Mouse (Mus musculus): ENCODE measurements around the gene Kcnh4. TPM values are rescaled to one million over a fixed set of nuclear protein-coding genes. Genes with fewer than 3 reads are reported as not detected.

Gene Kcnh4
- total RNA-seq, 1 experiment: 0.45 TPM

DNA sequence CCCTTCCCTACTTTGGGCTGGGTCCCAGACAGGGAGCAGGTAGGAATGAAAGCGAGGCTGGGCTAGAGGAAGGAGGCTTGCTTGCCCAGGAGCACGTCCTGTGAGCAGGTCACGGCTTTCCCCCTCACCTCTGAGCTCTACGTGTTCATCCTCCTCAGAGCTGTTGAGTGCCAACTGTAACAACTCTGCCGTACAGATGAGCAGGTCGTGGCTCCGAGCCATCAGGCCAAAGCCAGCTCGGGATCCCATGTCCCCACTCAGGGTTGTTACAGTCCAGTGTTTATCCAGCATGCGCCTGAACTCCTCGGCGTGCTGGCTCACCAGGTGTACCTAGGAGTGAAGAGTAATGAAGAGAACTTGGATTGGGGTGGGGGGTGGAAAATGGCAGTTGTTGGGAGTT lies 56.4 kb downstream of the Kcnh4 start:
- in situ Hi-C loops (cut with MboI; ENCODE audit: low sequenced_read_pairs in 2 of 2, unreplicated experiment in 2 of 2): no loop called here
- Histone ChIP-seq H3K4me1 (ENCODE audit: control insufficient read depth in 2 of 2, insufficient read depth in 2 of 2, low read length in 2 of 2, poor library complexity in 1 of 2) (peaks cover 2 to 14% of the 10 kb centered on the region in 2 experiments; a peak in 1 of 4 replicates), H3K9ac (ENCODE audit: insufficient read depth, low read depth, low read length, poor library complexity, severe bottlenecking) (no peak overlapping the region), H3K27ac (ENCODE audit: insufficient read depth, low read depth, low read length, poor library complexity, severe bottlenecking) (no peak overlapping the region), H3K4me3 (ENCODE audit: insufficient read depth in 1 of 2, low read depth in 1 of 2, low read length in 2 of 2, poor library complexity in 1 of 2, severe bottlenecking in 1 of 2) (no peak overlapping the region), H3K9me3 (ENCODE audit: control insufficient read depth, insufficient read depth, low read depth, low read length) (no peaks in the 10 kb centered on the region), H3K36me3 (ENCODE audit: control insufficient read depth, insufficient read depth, low read length, poor library complexity, severe bottlenecking) (peaks cover 37% of the 10 kb centered on the region)
- DNase-seq (ENCODE audit: low read depth, low spot score): no peak
- TF ChIP-seq ZNF384 (IDR thresholded peaks at IDR 0.05; ENCODE audit: low read depth, low read length) (no peak), MAFK (IDR thresholded peaks at IDR 0.05; ENCODE audit: insufficient read depth, low read depth, low read length) (no peak), ZC3H11A (IDR thresholded peaks at IDR 0.05; ENCODE audit: borderline replicate concordance, low read depth, low read length) (no peak), CHD2 (IDR thresholded peaks at IDR 0.05; ENCODE audit: low read depth, low read length) (no peak), HCFC1 (IDR thresholded peaks at IDR 0.05; ENCODE audit: borderline replicate concordance, insufficient read depth, low read length) (no peak)

DNA sequence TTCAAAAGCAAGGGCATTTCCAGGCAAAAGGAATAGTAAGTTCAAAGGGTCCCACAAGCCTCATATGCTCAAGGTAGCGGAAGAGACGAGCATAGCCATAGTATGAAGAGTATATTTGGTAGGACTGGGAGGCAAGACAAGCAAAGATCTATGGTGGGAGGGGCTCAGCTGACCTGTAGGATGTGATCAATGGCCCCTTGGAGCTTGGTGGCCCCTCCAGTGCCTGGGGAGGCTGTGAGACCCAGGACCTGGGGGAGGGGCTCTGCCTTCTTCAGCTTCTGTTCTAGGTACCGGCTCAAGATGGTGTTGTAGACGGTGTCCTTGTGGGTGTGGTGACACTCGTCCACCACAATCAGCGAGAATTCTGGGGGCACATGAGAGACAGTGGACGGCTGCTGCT lies 56.8 kb downstream of the Kcnh4 start:
- TF ChIP-seq MAFK (IDR thresholded peaks at IDR 0.05; ENCODE audit: insufficient read depth, low read depth, low read length): no peak
- TF ChIP-seq ZNF384 (IDR thresholded peaks at IDR 0.05; ENCODE audit: low read depth, low read length): no peak
- no peak for TF ChIP-seq HCFC1 (IDR thresholded peaks at IDR 0.05; ENCODE audit: borderline replicate concordance, insufficient read depth, low read length)
- TF ChIP-seq CHD2 (IDR thresholded peaks at IDR 0.05; ENCODE audit: low read depth, low read length): no peak
- no peak for TF ChIP-seq ZC3H11A (IDR thresholded peaks at IDR 0.05; ENCODE audit: borderline replicate concordance, low read depth, low read length)
- 0 out of 4 replicates have a peak overlapping the region, but pooled peaks of 1 of the 2 experiments have one; percentile 5 for H3K4me3 ChIP-seq (ENCODE audit: insufficient read depth in 1 of 2, low read depth in 1 of 2, low read length in 2 of 2, poor library complexity in 1 of 2, severe bottlenecking in 1 of 2)
- in situ Hi-C loops (cut with MboI; ENCODE audit: low sequenced_read_pairs in 2 of 2, unreplicated experiment in 2 of 2): no loop called here
- H3K9ac ChIP-seq (ENCODE audit: insufficient read depth, low read depth, low read length, poor library complexity, severe bottlenecking): no peak overlapping the region
- H3K36me3 ChIP-seq (ENCODE audit: control insufficient read depth, insufficient read depth, low read length, poor library complexity, severe bottlenecking): peaks cover 32% of the 10 kb centered on the region
- H3K27ac ChIP-seq (ENCODE audit: insufficient read depth, low read depth, low read length, poor library complexity, severe bottlenecking): no peak overlapping the region
- DNase-seq (ENCODE audit: low read depth, low spot score): no peak
- no peaks in the 10 kb centered on the region for H3K9me3 ChIP-seq (ENCODE audit: control insufficient read depth, insufficient read depth, low read depth, low read length)
- H3K4me1 ChIP-seq (ENCODE audit: control insufficient read depth in 2 of 2, insufficient read depth in 2 of 2, low read length in 2 of 2, poor library complexity in 1 of 2): peaks cover 2 to 14% of the 10 kb centered on the region in 2 experiments; a peak in 1 of 4 replicates

DNA sequence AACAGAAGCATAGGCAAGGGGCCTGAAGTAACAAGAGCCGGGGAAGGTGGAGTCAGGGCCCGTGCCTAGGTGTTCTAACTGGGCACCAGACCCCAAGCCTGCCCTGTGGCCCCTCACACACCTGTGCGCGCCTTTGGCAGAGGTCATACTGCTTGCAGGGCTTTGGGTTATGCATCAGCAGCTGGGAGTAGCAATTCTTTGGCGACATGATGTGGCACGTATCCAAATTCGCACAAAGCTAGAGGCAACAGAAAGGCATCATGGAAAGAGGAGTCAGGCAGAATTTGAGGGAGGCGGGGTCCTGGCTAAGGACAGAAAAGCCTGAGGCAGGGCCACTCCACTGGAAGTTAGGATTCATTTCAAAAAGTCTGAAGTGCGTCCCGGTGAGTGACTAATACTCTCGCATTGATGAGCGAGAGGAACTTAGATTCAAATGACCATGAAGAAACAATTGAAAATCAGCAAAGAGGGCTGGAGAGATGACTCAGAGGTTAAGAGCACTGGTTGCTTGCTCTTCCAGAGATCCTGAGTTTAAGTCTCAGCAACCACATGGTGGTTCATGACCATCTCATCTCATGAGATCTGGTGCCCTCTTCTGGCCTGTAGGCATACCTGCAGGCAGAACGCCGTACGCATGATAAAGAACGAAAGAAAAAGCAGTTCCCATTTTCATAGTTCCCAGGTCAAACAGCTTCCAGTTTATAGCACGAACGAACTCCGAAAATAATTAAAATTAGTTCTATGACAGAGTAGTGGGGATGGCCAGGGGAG lies 57.5 kb downstream of the Kcnh4 start:
- in situ Hi-C loops (cut with MboI; ENCODE audit: low sequenced_read_pairs in 2 of 2, unreplicated experiment in 2 of 2): no loop called here
- Histone ChIP-seq H3K9me3 (ENCODE audit: control insufficient read depth, insufficient read depth, low read depth, low read length) (no peaks in the 10 kb centered on the region), H3K4me3 (ENCODE audit: insufficient read depth in 1 of 2, low read depth in 1 of 2, low read length in 2 of 2, poor library complexity in 1 of 2, severe bottlenecking in 1 of 2) (0 out of 4 replicates have a peak overlapping the region, but pooled peaks of 1 of the 2 experiments have one; percentile 5), H3K36me3 (ENCODE audit: control insufficient read depth, insufficient read depth, low read length, poor library complexity, severe bottlenecking) (peaks cover 28% of the 10 kb centered on the region), H3K27ac (ENCODE audit: insufficient read depth, low read depth, low read length, poor library complexity, severe bottlenecking) (no peak overlapping the region), H3K9ac (ENCODE audit: insufficient read depth, low read depth, low read length, poor library complexity, severe bottlenecking) (no peak overlapping the region), H3K4me1 (ENCODE audit: control insufficient read depth in 2 of 2, insufficient read depth in 2 of 2, low read length in 2 of 2, poor library complexity in 1 of 2) (peaks cover 2 to 14% of the 10 kb centered on the region in 2 experiments; a peak in 1 of 4 replicates)
- TF ChIP-seq CHD2 (IDR thresholded peaks at IDR 0.05; ENCODE audit: low read depth, low read length) (no peak), ZC3H11A (IDR thresholded peaks at IDR 0.05; ENCODE audit: borderline replicate concordance, low read depth, low read length) (peak; percentile 72), HCFC1 (IDR thresholded peaks at IDR 0.05; ENCODE audit: borderline replicate concordance, insufficient read depth, low read length) (no peak), ZNF384 (IDR thresholded peaks at IDR 0.05; ENCODE audit: low read depth, low read length) (no peak), MAFK (IDR thresholded peaks at IDR 0.05; ENCODE audit: insufficient read depth, low read depth, low read length) (no peak)
- DNase-seq (ENCODE audit: low read depth, low spot score): peak; percentile 78

DNA sequence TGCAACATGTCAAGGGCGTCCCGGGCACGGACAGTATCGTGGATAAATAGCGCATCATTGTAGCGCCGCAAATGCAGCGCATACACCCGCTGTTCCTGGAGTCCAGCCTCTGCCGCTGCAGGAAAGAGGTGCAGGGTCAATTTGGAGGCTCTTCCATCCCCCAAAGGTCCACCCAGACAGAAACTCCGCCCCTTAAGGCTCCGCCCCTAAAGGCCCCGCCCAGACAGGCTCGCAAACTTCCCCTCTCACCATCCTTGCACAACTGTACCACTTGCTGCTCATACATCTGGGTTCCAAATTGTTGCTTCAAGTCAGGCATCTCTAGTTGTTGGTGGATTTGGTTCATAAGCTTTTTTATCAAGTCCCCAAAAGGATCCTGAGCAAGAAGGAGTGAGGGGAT lies 58.4 kb downstream of the Kcnh4 start:
- Histone ChIP-seq H3K36me3 (ENCODE audit: control insufficient read depth, insufficient read depth, low read length, poor library complexity, severe bottlenecking) (peaks cover 20% of the 10 kb centered on the region), H3K9ac (ENCODE audit: insufficient read depth, low read depth, low read length, poor library complexity, severe bottlenecking) (no peak overlapping the region), H3K4me3 (ENCODE audit: insufficient read depth in 1 of 2, low read depth in 1 of 2, low read length in 2 of 2, poor library complexity in 1 of 2, severe bottlenecking in 1 of 2) (peak overlapping the region; percentile 20 to 39; a peak in 2 of 4 replicates), H3K4me1 (ENCODE audit: control insufficient read depth in 2 of 2, insufficient read depth in 2 of 2, low read length in 2 of 2, poor library complexity in 1 of 2) (peaks cover 2 to 16% of the 10 kb centered on the region in 2 experiments; a peak in 1 of 4 replicates), H3K27ac (ENCODE audit: insufficient read depth, low read depth, low read length, poor library complexity, severe bottlenecking) (no peak overlapping the region), H3K9me3 (ENCODE audit: control insufficient read depth, insufficient read depth, low read depth, low read length) (no peaks in the 10 kb centered on the region)
- in situ Hi-C loops (cut with MboI; ENCODE audit: low sequenced_read_pairs in 2 of 2, unreplicated experiment in 2 of 2): no loop called here
- no peak for TF ChIP-seq ZNF384 (IDR thresholded peaks at IDR 0.05; ENCODE audit: low read depth, low read length)
- no peak for DNase-seq (ENCODE audit: low read depth, low spot score)

Measured in ES-E14 (cell line).